Mouse (Mus musculus) adrenal gland, postnatal 25 days (tissue): Measurements from ENCODE around the gene Nup155. TPM values are rescaled to one million over a fixed set of nuclear protein-coding genes. Genes with fewer than 3 reads are reported as not detected.

Experiments
- DNase-seq: peaks from one replicate; pipeline ENCODE4 v3.0.0; 2021; ENCODE audit warnings: mixed read lengths
- total RNA-seq: library from RNA; stranded (reverse); gene quantifications from 2 replicates; pipeline ENCODE4 v1.2.3, GENCODE M21; 2021

Nup155 gene
- total RNA-seq, 1 experiment from 2014 or later = 26.5 TPM

DNA sequence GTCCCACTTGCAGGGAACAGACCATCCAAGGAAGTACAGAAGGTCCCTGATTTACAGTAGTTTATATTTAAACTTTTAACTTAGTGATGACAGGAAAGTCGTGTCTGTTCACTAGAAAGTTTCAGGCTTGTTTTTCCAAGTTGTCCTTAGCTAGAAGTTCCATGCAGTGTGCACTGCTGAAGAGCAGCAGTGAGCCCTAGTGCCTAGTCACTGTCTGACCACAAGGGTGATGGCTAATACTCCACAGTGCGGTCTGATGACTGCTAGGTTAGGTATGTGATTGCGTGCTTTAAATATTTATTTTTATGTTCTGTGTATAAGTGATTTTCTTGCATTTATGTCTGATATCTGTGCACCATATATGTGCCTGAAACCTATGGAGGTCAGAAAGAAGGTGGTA lies 81.4 kb downstream of the Nup155 start:
- no peak for DNase-seq

- DNase-seq = no peak
Measured at GRCm38 (mm10) chr15:8200317-8200716, 91.2 kb downstream of the Nup155 start.

- DNase-seq = no peak
Measured at GRCm38 (mm10) chr15:8208362-8208761, 99.3 kb downstream of the Nup155 start.

Other genes starting within 250 kb of the Nup155 start
- 32.0 and 35.8 TPM in 2 replicates for gene Wdr70, start 10.1 kb upstream of the Nup155 start, total RNA-seq
- 11.1 and 13.6 TPM in 2 replicates for gene Cplane1, start 59.8 kb downstream of the Nup155 start, total RNA-seq